Mouse (Mus musculus) forebrain, embryonic 13.5 days (tissue): ENCODE measurements around the gene Spata3. TPM values are rescaled to one million over a fixed set of nuclear protein-coding genes. Genes with fewer than 3 reads are reported as not detected.

Source experiments
- ATAC-seq: fragments of 200-750 bp; cut with Nextera tagmentation; 2 replicates; pipeline ENCODE4 v1.8.0; 2017
- H3K27ac ChIP-seq: fragments of 300-500 bp; sonication (generic); 2 replicates; pipeline ENCODE4 v1.5.1; 2015; ENCODE audit warnings: inconsistent platforms, mild to moderate bottlenecking, moderate library complexity
- H3K27me3 ChIP-seq: fragments of 300-500 bp; sonication (generic); 2 replicates; pipeline ENCODE4 v1.6.1; 2015; ENCODE audit warnings: mild to moderate bottlenecking, inconsistent platforms
- H3K36me3 ChIP-seq: fragments of 300-500 bp; sonication (generic); 2 replicates; pipeline ENCODE4 v1.6.1; 2015; ENCODE audit warnings: mild to moderate bottlenecking, inconsistent platforms; ENCODE audit not compliant: poor library complexity, severe bottlenecking
- H3K4me1 ChIP-seq: fragments of 300-500 bp; sonication (generic); 2 replicates; pipeline ENCODE4 v1.6.1; 2015; ENCODE audit warnings: inconsistent platforms
- H3K4me2 ChIP-seq: fragments of 300-500 bp; sonication (generic); 2 replicates; pipeline ENCODE4 v1.6.1; 2015; ENCODE audit warnings: inconsistent platforms, mild to moderate bottlenecking, moderate library complexity
- H3K4me3 ChIP-seq: fragments of 300-500 bp; sonication (generic); 2 replicates; pipeline ENCODE4 v1.5.1; 2015; ENCODE audit warnings: mild to moderate bottlenecking, inconsistent platforms
- H3K9ac ChIP-seq: fragments of 300-500 bp; sonication (generic); 2 replicates; pipeline ENCODE4 v1.6.1; 2015; ENCODE audit warnings: mild to moderate bottlenecking, inconsistent platforms
- H3K9me3 ChIP-seq: fragments of 300-500 bp; sonication (generic); replicated peaks from 2 replicates; pipeline ENCODE4 v1.6.1; 2016; ENCODE audit warnings: inconsistent platforms
- whole genome bisulfite sequencing: fragments of 180-500 bp; shearing (Covaris S2); methylation state at CpG from one replicate; pipeline ENCODE4 v1.1.7; 2015; 5-methylcytosine and 5-hydroxymethylcytosine counted together
- polyA plus RNA-seq: library from polyadenylated mRNA; unstranded; fragments of >200 nt; fragmentation: Nextera tagmentation; extraction: Ambion mirVana; gene quantifications from 2 replicates; pipeline ENCODE4 v1.2.1, GENCODE M21; 2015

Spata3 gene
- polyA plus RNA-seq, 1 experiment from 2014 or later = not detected

GRCm38 (mm10) chr1:86062523-86062922 is 45.9 kb downstream of the Spata3 start:
- Histone ChIP-seq H3K4me2 (no peak overlapping the region), H3K36me3 (no peaks in the 10 kb centered on the region), H3K27me3 (no peaks in the 10 kb centered on the region), H3K4me1 (peaks cover 21% of the 10 kb centered on the region), H3K4me3 (no peak overlapping the region), H3K9ac (no peak overlapping the region), H3K9me3 (no peaks in the 10 kb centered on the region), H3K27ac (no peak overlapping the region)
- WGBS = 82% methylated on average over 6 of the region's 6 CpGs
- ATAC-seq = no peak

- no peaks in the 10 kb centered on the region for H3K9me3 ChIP-seq
- WGBS = under 1% methylated on average over 47 of the region's 47 CpGs
- H3K27me3 ChIP-seq = no peaks in the 10 kb centered on the region
- peak within 1 kb of the TSS; percentile 62 for H3K27ac ChIP-seq
- peak within 1 kb of the TSS; percentile 99 for H3K4me3 ChIP-seq
- H3K36me3 ChIP-seq = no peaks in the 10 kb centered on the region
- peak within 1 kb of the TSS; percentile 98 for H3K9ac ChIP-seq
- H3K4me1 ChIP-seq = peaks cover 16% of the 10 kb centered on the region
- H3K4me2 ChIP-seq = peak within 1 kb of the TSS; percentile 96
- peak; percentile 96 for ATAC-seq
Measured at GRCm38 (mm10) chr1:86064271-86064991, 47.8 kb downstream of the Spata3 start, which contains the start of gene Psmd1. Psmd1 (plus strand) TSS chr1:86064387.

GRCm38 (mm10) chr1:86076565-86076964 is 59.9 kb downstream of the Spata3 start:
- H3K9me3 ChIP-seq = no peaks in the 10 kb centered on the region
- no peaks in the 10 kb centered on the region for H3K27me3 ChIP-seq
- no peak overlapping the region for H3K4me2 ChIP-seq
- H3K36me3 ChIP-seq = peaks cover 83% of the 10 kb centered on the region
- H3K9ac ChIP-seq = no peak overlapping the region
- no peak for ATAC-seq
- H3K4me1 ChIP-seq = no peaks in the 10 kb centered on the region
- H3K4me3 ChIP-seq = no peak overlapping the region
- no peak overlapping the region for H3K27ac ChIP-seq
- WGBS = 97% methylated on average over 2 of the region's 2 CpGs

Other genes starting within 250 kb of the Spata3 start
- 0.52 and 0.62 TPM in 2 replicates for gene A630001G21Rik, start 238.2 kb upstream of the Spata3 start, polyA plus RNA-seq
- gene Cab39, start 223.4 kb upstream of the Spata3 start, polyA plus RNA-seq = 44.9 and 46.2 TPM in 2 replicates
- gene Itm2c, start 122.5 kb upstream of the Spata3 start, polyA plus RNA-seq = 124 and 129 TPM in 2 replicates
- gene 4933407L21Rik, start 88.3 kb upstream of the Spata3 start, polyA plus RNA-seq = 3.7 and 5.2 TPM in 2 replicates
- gene Gpr55, start 55.8 kb upstream of the Spata3 start, polyA plus RNA-seq = 0.08 TPM in 1 of 2 replicates, not detected in the other
- 4.1 and 4.8 TPM in 2 replicates for gene 2810459M11Rik, start 29.0 kb downstream of the Spata3 start, polyA plus RNA-seq
- gene Psmd1, start 47.6 kb downstream of the Spata3 start, polyA plus RNA-seq = 182 and 199 TPM in 2 replicates
- gene Htr2b, start 95.2 kb downstream of the Spata3 start, polyA plus RNA-seq = 0.09 and 0.33 TPM in 2 replicates
- gene Gm21972, start 116.8 kb downstream of the Spata3 start, polyA plus RNA-seq = 0.79 TPM in 1 of 2 replicates, not detected in the other
- gene Armc9, start 138.0 kb downstream of the Spata3 start, polyA plus RNA-seq = 30.2 and 33.6 TPM in 2 replicates